In genomic region chr1:105553130-105553529, GRCm38 (mm10) we compare ENCODE assay signal across 16 mouse cellular contexts.
"Had no signal": no experiment of that assay in that cellular context is flagged by ENCODE, and none has a peak within 500 bp of the region (broad histone marks: within the 10 kb centered on the region; RNA-seq: fewer than 3 reads in every experiment).

No protein-coding gene starts in this region.

- H3K36me3 ChIP-seq: lung, embryonic 15.5 days; midbrain, embryonic 15.5 days; neural tube, embryonic 12.5 days had no signal

- H3K9ac ChIP-seq: liver, postnatal 0 days; lung, embryonic 15.5 days; midbrain, embryonic 13.5 days; midbrain, embryonic 15.5 days; neural tube, embryonic 12.5 days had no signal

- H3K27ac ChIP-seq: lung, embryonic 15.5 days; macrophage; midbrain, embryonic 13.5 days; midbrain, embryonic 15.5 days; neural tube, embryonic 12.5 days had no signal

- H3K4me1 ChIP-seq: lung, embryonic 15.5 days; midbrain, embryonic 13.5 days; midbrain, embryonic 15.5 days; neural tube, embryonic 12.5 days had no signal

- ATAC-seq: liver, postnatal 0 days; lung, postnatal 0 days; midbrain, embryonic 13.5 days; midbrain, embryonic 15.5 days had no signal

- DNase-seq: liver, postnatal 0 days; lung, adult 2 months; lung, postnatal 14 days; lung, postnatal 36 days; right cerebral cortex, postnatal 14 days; spleen, adult 18-20 months; thymus, adult 18-20 months; thymus, postnatal 14 days; thymus, postnatal 36 days had no signal

- H3K27me3 ChIP-seq: lung, embryonic 15.5 days; megakaryocyte, embryonic 14.5 days; midbrain, embryonic 13.5 days; midbrain, embryonic 15.5 days; neural tube, embryonic 12.5 days had no signal

- H3K4me3 ChIP-seq: lung, embryonic 15.5 days; megakaryocyte, embryonic 14.5 days; midbrain, embryonic 13.5 days; midbrain, embryonic 15.5 days; neural tube, embryonic 12.5 days had no signal

- H3K9me3 ChIP-seq: lung, embryonic 15.5 days; megakaryocyte, embryonic 14.5 days; midbrain, embryonic 13.5 days; midbrain, embryonic 15.5 days; neural tube, embryonic 12.5 days had no signal
